7 mouse cellular contexts compared by ENCODE assay signal in the genomic region with DNA sequence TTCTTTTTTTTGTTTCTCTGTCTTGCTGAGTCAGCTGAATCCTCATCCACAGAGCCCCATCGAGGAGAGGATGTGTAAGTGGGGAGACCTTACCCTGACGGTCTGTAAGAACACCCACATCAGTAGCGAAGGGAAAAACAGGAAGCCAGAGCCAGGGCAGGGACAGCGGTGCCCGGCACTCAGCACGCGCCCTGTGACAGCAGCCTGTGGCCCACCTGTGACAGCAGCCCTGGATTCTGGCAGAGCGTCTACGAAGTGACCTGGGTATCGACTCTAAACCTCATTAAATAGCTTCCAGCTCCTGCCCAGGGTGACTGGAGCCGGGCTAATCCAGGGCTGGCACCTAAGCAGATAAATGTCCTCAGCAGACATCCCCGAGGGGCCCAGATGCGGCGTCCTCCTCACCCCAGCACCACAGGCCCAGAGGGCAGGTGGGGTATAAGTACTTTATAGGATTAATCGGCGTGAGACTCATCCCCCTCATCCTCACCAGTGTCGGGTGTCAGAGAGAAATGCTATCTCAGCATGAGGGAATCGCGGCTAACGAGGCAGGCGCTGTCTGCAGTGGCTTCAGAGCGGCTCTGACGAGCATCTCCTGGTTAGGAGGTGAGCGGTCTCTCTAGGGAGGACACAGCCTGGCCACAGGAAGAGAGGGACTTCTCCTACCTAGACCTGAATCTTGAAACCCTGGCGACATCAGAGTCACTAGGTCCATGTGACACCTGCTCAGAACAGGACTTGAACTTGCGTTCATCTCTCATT. TPM values are rescaled to one million over a fixed set of nuclear protein-coding genes. Genes with fewer than 3 reads are reported as not detected.
DNase-seq lines count a peak whose midpoint lies in the region; ATAC-seq and TF ChIP-seq lines count a peak whose summit lies in the region.

A gene (minus strand): TSS at position 580 of the 762 bp plus-strand sequence.

- WGBS in hindbrain, embryonic 10.5 days = 2% methylated on average over 26 of the region's 26 CpGs

- 0 out of 2 replicates have a peak within 1 kb of the TSS, but pooled peaks have one; percentile 6 for H3K4me3 ChIP-seq in G1E (ENCODE audit: low read depth, low read length)
- peak within 1 kb of the TSS; percentile 41 for H3K4me3 ChIP-seq in hindbrain, embryonic 10.5 days
- no peak within 1 kb of the TSS for H3K4me3 ChIP-seq in left cerebral cortex, adult 2 months

- no peak for ATAC-seq in G1E (ENCODE audit: extremely low read depth, insufficient number of reproducible peaks, low FRiP score, poor library complexity, severe bottlenecking)
- ATAC-seq in megakaryocyte progenitor cell, adult 5-6 weeks (replicated peaks; ENCODE audit: poor library complexity) = peak; percentile 56

- H3K9me3 ChIP-seq in G1E (replicated peaks) = peaks cover 11% of the 10 kb centered on the region
- no peaks in the 10 kb centered on the region for H3K9me3 ChIP-seq in hindbrain, embryonic 10.5 days

- H3K27ac ChIP-seq in hindbrain, embryonic 10.5 days = peak within 1 kb of the TSS; percentile 45
- H3K27ac ChIP-seq in left cerebral cortex, adult 2 months = no peak within 1 kb of the TSS

- TF ChIP-seq CTCF in G1E (IDR thresholded peaks at IDR 0.05; ENCODE audit: low read depth, low read length) = no peak
- no peak for TF ChIP-seq CTCF in left cerebral cortex, adult 2 months (IDR thresholded peaks at IDR 0.05)

- peaks cover 21% of the 10 kb centered on the region for H3K4me1 ChIP-seq in G1E (ENCODE audit: insufficient read depth, low read depth, low read length)
- H3K4me1 ChIP-seq in hindbrain, embryonic 10.5 days (replicated peaks) = peaks cover 18% of the 10 kb centered on the region

- intact Hi-C loops in left cerebral cortex, adult 2 months (cut with DNase I) = no loop called here

- peak; percentile 61 for DNase-seq in CD4-positive, CD25-positive, alpha-beta regulatory T cell, adult 2 months (ENCODE audit: low read depth, low spot score)
- no peak for DNase-seq in G1E (ENCODE audit: low spot score)
- DNase-seq in hindbrain, embryonic 10.5 days (ENCODE audit: low spot score) = peak; percentile 34
- no peak for DNase-seq in left cerebral cortex, adult 2 months (ENCODE audit: extremely low spot score in 1 of 2, low spot score in 2 of 2)
- DNase-seq in cerebellum, postnatal 10 days = no peak
- DNase-seq in yolk sac, embryonic 10.5 days (ENCODE audit: low spot score) = no peak

- H3K36me3 ChIP-seq in G1E (replicated peaks) = peaks cover 10% of the 10 kb centered on the region
- no peaks in the 10 kb centered on the region for H3K36me3 ChIP-seq in hindbrain, embryonic 10.5 days

- H3K27me3 ChIP-seq in G1E (ENCODE audit: insufficient read depth, low read length) = no peaks in the 10 kb centered on the region
- H3K27me3 ChIP-seq in hindbrain, embryonic 10.5 days (ENCODE audit: insufficient read depth, poor library complexity, severe bottlenecking) = peaks cover 43% of the 10 kb centered on the region

RNA-seq across cellular contexts. Expression of the gene that starts here (rescaled TPM):
- total RNA-seq in G1E (2014; fragmentation: Nextera tagmentation) (24.2 TPM in 1 of 2 replicates, not detected in the other), G1E (2017) (0.11 and 0.23 TPM in 2 replicates)
- polyA plus RNA-seq in G1E (2012) = 0.07 and 0.12 TPM in 2 replicates
- polyA plus RNA-seq in hindbrain, embryonic 10.5 days (2016; fragmentation: Nextera tagmentation; extraction: Ambion mirVana) = 2.1 and 2.7 TPM in 2 replicates
- total RNA-seq in megakaryocyte progenitor cell, adult 5-6 weeks (2015) = not detected in 2 replicates
- 0.12 and 0.30 TPM in 2 replicates for total RNA-seq in megakaryocyte progenitor cell, adult 5-6 weeks (2017)
- 1 to 10 TPM; 5.3 to 6.3 TPM for total RNA-seq in left cerebral cortex, adult 2 months (2021)

Comparison
In these comparisons a context has a peak if more than half of its experiments do, and no peak if none do; other contexts are left out.
1. Peak in ATAC-seq in megakaryocyte progenitor cell, adult 5-6 weeks; RNA of the gene not detected or under 1 TPM.
2. DNase-seq: peak in CD4-positive, CD25-positive, alpha-beta regulatory T cell, adult 2 months (single experiment) and hindbrain, embryonic 10.5 days (single experiment); none in G1E (single experiment), left cerebral cortex, adult 2 months (0 of 2), cerebellum, postnatal 10 days (0 of 2) and yolk sac, embryonic 10.5 days (single experiment).